Mouse (Mus musculus): ENCODE data around the gene Apol7b. TPM values are rescaled to one million over a fixed set of nuclear protein-coding genes. Genes with fewer than 3 reads are reported as not detected.
"Not testable (repeated sequence)": the region's sequence is repeated elsewhere in the genome, so short reads cannot be mapped to it uniquely, and the experiment has no call there.

Apol7b gene
- polyA plus RNA-seq (2014; fragmentation: Nextera tagmentation; extraction: Ambion mirVana): not detected in 2 replicates

- not testable (repeated sequence) for H3K9me3 ChIP-seq (replicated peaks; ENCODE audit: control insufficient read depth, low read length); H3K4me2 ChIP-seq (ENCODE audit: low read depth, low read length)
- 84% methylated on average over 2 of the region's 2 CpGs for WGBS
These were observed at the start of gene Apol7b for GRCm38 (mm10) chr15:77447392-77447791. Gene Apol7b, minus strand, starts transcription at chr15:77447492.

DNA sequence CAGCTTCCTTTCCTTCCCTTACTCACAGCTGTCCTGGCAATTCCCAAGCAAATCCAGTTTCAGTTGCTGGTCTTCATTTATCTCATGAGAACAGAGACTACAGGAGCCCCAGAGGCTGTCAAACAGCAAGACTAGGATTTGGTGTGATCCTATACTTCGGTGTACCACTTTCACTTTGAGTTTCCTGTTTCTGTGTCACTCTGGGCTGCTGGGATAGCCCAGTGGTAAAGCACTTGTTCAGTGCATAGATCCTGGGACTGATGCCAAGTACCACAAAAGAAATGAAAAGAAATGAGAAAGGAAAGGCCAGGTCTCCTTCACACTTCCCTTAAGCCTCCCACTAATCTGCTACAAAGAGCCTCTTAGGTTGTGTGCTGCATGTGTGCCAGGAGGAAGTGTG is 47.4 kb upstream of the Apol7b start:
- 87% methylated on average over 1 of the region's 1 CpGs for WGBS
- not testable (repeated sequence) for H3K9me3 ChIP-seq (replicated peaks; ENCODE audit: control insufficient read depth, low read length)

More at GRCm38 (mm10) chr15:77447392-77447791, at the start of gene Apol7b:
- H3K27me3 ChIP-seq (ENCODE audit: control insufficient read depth, insufficient read depth, low read length); H3K36me3 ChIP-seq (replicated peaks; ENCODE audit: control insufficient read depth, insufficient read depth, low read depth, low read length); DNase-seq (ENCODE audit: low spot score); H3K27ac ChIP-seq (replicated peaks; ENCODE audit: low read depth, low read length); H3K4me1 ChIP-seq (ENCODE audit: control insufficient read depth, insufficient read depth, low read length); H3K9ac ChIP-seq (replicated peaks; ENCODE audit: low read length); ATAC-seq (replicated peaks; ENCODE audit: insufficient number of reproducible peaks, low FRiP score, low TSS enrichment, low read depth); H3K4me3 ChIP-seq (ENCODE audit: low read depth, low read length): not testable (repeated sequence)

DNA sequence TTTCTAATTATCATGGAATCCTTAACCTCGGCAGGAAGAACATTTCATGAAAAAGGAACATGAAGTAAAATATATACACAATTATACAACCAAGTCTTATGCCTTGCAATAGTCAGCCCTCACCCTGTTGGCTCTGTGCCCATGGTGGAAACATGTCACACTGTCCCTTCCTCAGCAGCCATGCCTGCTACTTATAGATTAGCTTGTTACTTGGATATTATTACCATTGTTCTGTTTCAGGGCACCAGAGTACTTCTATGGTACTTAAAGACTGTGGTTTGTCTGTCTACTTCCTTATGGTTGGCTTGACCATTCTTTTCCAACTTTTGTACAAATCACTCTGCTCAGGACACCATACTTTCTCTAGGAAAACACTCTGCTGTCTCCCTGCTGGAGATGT is 45.9 kb upstream of the Apol7b start:
- DNase-seq (ENCODE audit: low spot score); H3K4me3 ChIP-seq (ENCODE audit: low read depth, low read length); H3K9ac ChIP-seq (replicated peaks; ENCODE audit: low read length); H3K4me1 ChIP-seq (ENCODE audit: control insufficient read depth, insufficient read depth, low read length); ATAC-seq (replicated peaks; ENCODE audit: insufficient number of reproducible peaks, low FRiP score, low TSS enrichment, low read depth); H3K36me3 ChIP-seq (replicated peaks; ENCODE audit: control insufficient read depth, insufficient read depth, low read depth, low read length); H3K4me2 ChIP-seq (ENCODE audit: low read depth, low read length); H3K27ac ChIP-seq (replicated peaks; ENCODE audit: low read depth, low read length); H3K27me3 ChIP-seq (ENCODE audit: control insufficient read depth, insufficient read depth, low read length); H3K9me3 ChIP-seq (replicated peaks; ENCODE audit: control insufficient read depth, low read length): not testable (repeated sequence)
- no CpG with 5 or more reads among the region's 1 CpGs for WGBS

More for the DNA sequence above, 47.4 kb upstream of the Apol7b start:
- not testable (repeated sequence) for DNase-seq (ENCODE audit: low spot score); H3K27me3 ChIP-seq (ENCODE audit: control insufficient read depth, insufficient read depth, low read length); H3K4me3 ChIP-seq (ENCODE audit: low read depth, low read length); H3K36me3 ChIP-seq (replicated peaks; ENCODE audit: control insufficient read depth, insufficient read depth, low read depth, low read length); H3K27ac ChIP-seq (replicated peaks; ENCODE audit: low read depth, low read length); H3K4me1 ChIP-seq (ENCODE audit: control insufficient read depth, insufficient read depth, low read length); H3K9ac ChIP-seq (replicated peaks; ENCODE audit: low read length); ATAC-seq (replicated peaks; ENCODE audit: insufficient number of reproducible peaks, low FRiP score, low TSS enrichment, low read depth); H3K4me2 ChIP-seq (ENCODE audit: low read depth, low read length)

GRCm38 (mm10) chr15:77482140-77482794 is 35.0 kb upstream of the Apol7b start:
- no peaks in the 10 kb centered on the region for H3K9me3 ChIP-seq (replicated peaks; ENCODE audit: control insufficient read depth, low read length)
- H3K27me3 ChIP-seq (ENCODE audit: control insufficient read depth, insufficient read depth, low read length): no peaks in the 10 kb centered on the region
- ATAC-seq (replicated peaks; ENCODE audit: insufficient number of reproducible peaks, low FRiP score, low TSS enrichment, low read depth) (no peak), DNase-seq (ENCODE audit: low spot score) (no peak)
- no peaks in the 10 kb centered on the region for H3K36me3 ChIP-seq (replicated peaks; ENCODE audit: control insufficient read depth, insufficient read depth, low read depth, low read length)
- 69% methylated on average over 4 of the region's 4 CpGs for WGBS
- H3K4me3 ChIP-seq (ENCODE audit: low read depth, low read length): no peak overlapping the region
- no peak overlapping the region for H3K4me2 ChIP-seq (ENCODE audit: low read depth, low read length)
- H3K9ac ChIP-seq (replicated peaks; ENCODE audit: low read length): no peak overlapping the region
- no peak overlapping the region for H3K27ac ChIP-seq (replicated peaks; ENCODE audit: low read depth, low read length)
- no peaks in the 10 kb centered on the region for H3K4me1 ChIP-seq (ENCODE audit: control insufficient read depth, insufficient read depth, low read length)

DNA sequence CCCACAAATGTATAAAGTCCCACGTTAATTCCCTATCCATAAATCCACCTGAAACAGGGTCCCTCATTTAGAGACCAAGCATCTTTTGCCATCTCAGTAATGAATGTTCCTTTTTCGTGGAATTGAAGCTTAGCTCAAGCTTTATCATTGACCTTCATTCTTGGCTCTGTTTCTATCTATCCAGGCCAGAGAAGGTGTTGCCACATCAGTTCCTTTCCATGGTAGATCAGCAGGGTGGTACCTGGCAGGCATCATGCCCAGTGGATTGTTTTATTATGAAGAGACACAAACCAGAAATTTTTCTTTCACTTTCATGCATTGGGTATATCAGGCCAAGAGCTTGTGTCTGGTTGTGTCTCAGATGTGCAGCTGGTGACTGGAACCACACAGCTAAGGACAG is 29.4 kb upstream of the Apol7b start, which contains the start of gene Apol10a:
Gene Apol10a (plus strand): TSS at position 355 of the 400 bp plus-strand sequence.
- H3K27ac ChIP-seq (replicated peaks; ENCODE audit: low read depth, low read length); H3K4me1 ChIP-seq (ENCODE audit: control insufficient read depth, insufficient read depth, low read length); DNase-seq (ENCODE audit: low spot score); H3K4me3 ChIP-seq (ENCODE audit: low read depth, low read length); H3K36me3 ChIP-seq (replicated peaks; ENCODE audit: control insufficient read depth, insufficient read depth, low read depth, low read length); H3K9ac ChIP-seq (replicated peaks; ENCODE audit: low read length); H3K9me3 ChIP-seq (replicated peaks; ENCODE audit: control insufficient read depth, low read length); H3K27me3 ChIP-seq (ENCODE audit: control insufficient read depth, insufficient read depth, low read length); ATAC-seq (replicated peaks; ENCODE audit: insufficient number of reproducible peaks, low FRiP score, low TSS enrichment, low read depth); H3K4me2 ChIP-seq (ENCODE audit: low read depth, low read length): not testable (repeated sequence)
- WGBS: 85% methylated on average over 2 of the region's 2 CpGs

DNA sequence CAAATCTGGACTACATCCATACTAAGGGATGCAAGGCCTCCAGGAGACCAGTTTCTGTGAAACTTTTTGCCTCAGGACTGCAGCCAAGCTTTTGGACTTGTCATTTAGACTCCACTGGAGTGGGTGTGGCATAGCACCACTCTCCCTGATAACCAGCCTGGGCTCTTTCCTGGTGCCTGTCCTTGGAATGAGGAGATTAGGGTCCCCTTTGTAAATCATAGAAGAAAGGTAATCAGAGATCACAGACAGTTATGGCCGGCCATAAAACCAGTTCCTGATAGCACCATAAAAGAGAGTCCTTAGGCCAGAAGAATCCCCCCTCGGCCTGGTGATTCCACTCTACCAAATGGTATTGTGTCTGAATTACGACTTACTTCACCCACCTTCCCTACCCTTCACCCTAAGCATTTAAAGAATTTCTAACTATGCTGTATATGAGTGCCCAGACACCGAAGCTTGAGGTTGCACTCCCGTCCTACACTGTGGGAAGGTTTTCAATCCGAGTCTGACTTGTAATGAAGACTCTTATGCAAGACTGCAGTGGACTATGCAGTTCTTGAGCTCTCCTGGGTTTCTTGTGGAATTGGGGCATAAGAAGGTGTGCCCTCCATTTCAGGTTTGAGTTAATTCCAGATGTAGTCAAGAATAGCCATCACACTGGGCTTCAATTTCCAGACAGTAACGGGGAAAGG is 27.6 kb upstream of the Apol7b start:
- H3K9me3 ChIP-seq (replicated peaks; ENCODE audit: control insufficient read depth, low read length); ATAC-seq (replicated peaks; ENCODE audit: insufficient number of reproducible peaks, low FRiP score, low TSS enrichment, low read depth); DNase-seq (ENCODE audit: low spot score); H3K27me3 ChIP-seq (ENCODE audit: control insufficient read depth, insufficient read depth, low read length); H3K27ac ChIP-seq (replicated peaks; ENCODE audit: low read depth, low read length); H3K9ac ChIP-seq (replicated peaks; ENCODE audit: low read length); H3K4me1 ChIP-seq (ENCODE audit: control insufficient read depth, insufficient read depth, low read length); H3K4me2 ChIP-seq (ENCODE audit: low read depth, low read length); H3K36me3 ChIP-seq (replicated peaks; ENCODE audit: control insufficient read depth, insufficient read depth, low read depth, low read length); H3K4me3 ChIP-seq (ENCODE audit: low read depth, low read length): not testable (repeated sequence)
- WGBS: 80% methylated on average over 7 of the region's 7 CpGs

GRCm38 (mm10) chr15:77449927-77450326 is 2.6 kb upstream of the Apol7b start:
- not testable (repeated sequence) for H3K9me3 ChIP-seq (replicated peaks; ENCODE audit: control insufficient read depth, low read length); H3K27ac ChIP-seq (replicated peaks; ENCODE audit: low read depth, low read length); H3K4me1 ChIP-seq (ENCODE audit: control insufficient read depth, insufficient read depth, low read length); H3K36me3 ChIP-seq (replicated peaks; ENCODE audit: control insufficient read depth, insufficient read depth, low read depth, low read length); H3K4me3 ChIP-seq (ENCODE audit: low read depth, low read length); H3K4me2 ChIP-seq (ENCODE audit: low read depth, low read length); ATAC-seq (replicated peaks; ENCODE audit: insufficient number of reproducible peaks, low FRiP score, low TSS enrichment, low read depth); H3K27me3 ChIP-seq (ENCODE audit: control insufficient read depth, insufficient read depth, low read length); H3K9ac ChIP-seq (replicated peaks; ENCODE audit: low read length)
- DNase-seq (ENCODE audit: low spot score): peak; percentile 2
- 48% methylated on average over 10 of the region's 10 CpGs for WGBS

DNA sequence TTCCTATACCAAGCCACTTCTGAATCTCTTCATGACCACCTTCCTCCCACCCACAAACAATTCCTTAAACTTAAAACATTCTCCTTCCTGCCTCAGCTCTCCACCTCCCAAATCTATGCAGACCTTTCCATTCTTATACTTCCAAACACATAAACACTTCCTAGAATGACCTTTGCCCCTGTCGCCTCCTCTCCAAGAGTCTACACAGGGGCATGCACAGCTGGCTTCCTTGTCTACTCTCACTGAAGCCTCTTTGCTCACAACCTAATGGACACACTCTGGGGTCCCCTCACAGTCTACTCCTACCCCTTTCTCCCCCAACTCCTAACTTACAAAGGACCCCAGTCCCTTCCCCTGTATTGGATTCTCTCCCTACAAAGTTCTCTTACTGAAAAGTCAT is 1.6 kb downstream of the Apol7b start:
- not testable (repeated sequence) for H3K27me3 ChIP-seq (ENCODE audit: control insufficient read depth, insufficient read depth, low read length); ATAC-seq (replicated peaks; ENCODE audit: insufficient number of reproducible peaks, low FRiP score, low TSS enrichment, low read depth); DNase-seq (ENCODE audit: low spot score); H3K4me3 ChIP-seq (ENCODE audit: low read depth, low read length); H3K4me1 ChIP-seq (ENCODE audit: control insufficient read depth, insufficient read depth, low read length); H3K9ac ChIP-seq (replicated peaks; ENCODE audit: low read length); H3K4me2 ChIP-seq (ENCODE audit: low read depth, low read length); H3K36me3 ChIP-seq (replicated peaks; ENCODE audit: control insufficient read depth, insufficient read depth, low read depth, low read length); H3K9me3 ChIP-seq (replicated peaks; ENCODE audit: control insufficient read depth, low read length); H3K27ac ChIP-seq (replicated peaks; ENCODE audit: low read depth, low read length)
- 100% methylated on average over 1 of the region's 1 CpGs for WGBS

All from embryonic facial prominence, embryonic 11.5 days (tissue).